Mouse (Mus musculus): ENCODE measurements around the gene Slc25a3. TPM values are rescaled to one million over a fixed set of nuclear protein-coding genes. Genes with fewer than 3 reads are reported as not detected.
A peak's percentile ranks its signal among the peaks of the same experiment; 100 is the strongest.

Gene Slc25a3
- total and polyA plus RNA-seq, 3 experiments = 368 to 868 (median 497) TPM

DNA sequence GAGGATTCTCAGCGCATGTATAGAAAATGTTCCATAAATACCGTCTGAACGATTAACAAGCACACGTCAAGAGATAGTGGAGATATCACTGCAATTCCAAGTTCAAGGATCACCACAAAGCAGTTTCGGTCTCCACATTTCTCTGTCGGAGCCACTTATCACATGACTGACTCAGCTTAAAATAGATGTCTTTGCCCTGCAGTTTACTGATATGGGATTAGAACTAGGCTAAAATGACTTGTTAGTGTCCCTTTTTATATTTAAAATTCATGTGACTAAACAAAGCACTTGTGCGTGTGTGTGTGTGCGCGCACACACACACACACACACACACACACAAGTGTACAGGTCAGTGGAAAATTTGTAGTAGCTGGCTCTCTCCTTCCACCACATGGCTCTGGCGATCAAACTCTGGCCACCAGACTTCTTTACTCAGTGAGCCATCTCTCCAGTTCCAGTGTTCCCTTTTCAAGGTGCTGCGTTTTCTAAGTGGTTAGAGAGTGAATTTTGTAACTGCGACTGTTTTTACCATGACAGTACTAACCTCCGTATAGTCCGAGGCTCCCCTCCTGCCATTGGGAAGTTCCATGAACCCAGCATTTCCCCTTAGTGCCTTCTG is 15.4 kb upstream of the Slc25a3 start (continued):
- TF ChIP-seq MAZ (IDR thresholded peaks at IDR 0.05; ENCODE audit: low read depth, low read length) (no peak), UBTF (IDR thresholded peaks at IDR 0.05; ENCODE audit: borderline replicate concordance, insufficient read depth, low read depth, low read length) (no peak), GATA1 (IDR thresholded peaks at IDR 0.05; ENCODE audit: low read depth, low read length) (peak; percentile 63; the same call in 1 of the 2 replicates), ETS1 (IDR thresholded peaks at IDR 0.05; ENCODE audit: low read depth, low read length) (peak; percentile 70), CHD1 (IDR thresholded peaks at IDR 0.05; ENCODE audit: low read depth, low read length) (0 out of 2 replicates have a peak, but pooled peaks have one; percentile 45), NELFE (IDR thresholded peaks at IDR 0.05; ENCODE audit: low read depth, low read length) (no peak; the same call in 1 of the 2 replicates), TBP (IDR thresholded peaks at IDR 0.05; ENCODE audit: low read depth, low read length) (no peak), MXI1 (IDR thresholded peaks at IDR 0.05; ENCODE audit: low read depth, low read length) (peak; percentile 75), ZMIZ1 (IDR thresholded peaks at IDR 0.05; ENCODE audit: low read depth, low read length) (peak; percentile 21; the same call in 1 of the 2 replicates), ZKSCAN1 (IDR thresholded peaks at IDR 0.05; ENCODE audit: low read depth, low read length) (no peak), E2F4 (IDR thresholded peaks at IDR 0.05; ENCODE audit: borderline replicate concordance, low read depth, low read length) (no peak), MAFK (IDR thresholded peaks at IDR 0.05; ENCODE audit: borderline replicate concordance, low read depth, low read length) (peak; percentile 24; the same call in 1 of the 2 replicates), TCF12 (IDR thresholded peaks at IDR 0.05; ENCODE audit: low read depth, low read length) (peak; percentile 46; the same call in 1 of the 2 replicates), HCFC1 (IDR thresholded peaks at IDR 0.05; ENCODE audit: low read depth, low read length) (peak; percentile 45; the same call in 1 of the 2 replicates), EP300 (IDR thresholded peaks at IDR 0.05; ENCODE audit: low read depth in 1 of 2, low read length in 2 of 2) (peak; percentile 40 to 62; a peak in 2 of 4 replicates), JUND (IDR thresholded peaks at IDR 0.05; ENCODE audit: low read depth, low read length) (no peak), RAD21 (IDR thresholded peaks at IDR 0.05; ENCODE audit: low read depth, low read length) (no peak), TAL1 (IDR thresholded peaks at IDR 0.05; ENCODE audit: low read length) (peak; percentile 57), ZNF384 (IDR thresholded peaks at IDR 0.05; ENCODE audit: low read depth, low read length) (no peak)

DNA sequence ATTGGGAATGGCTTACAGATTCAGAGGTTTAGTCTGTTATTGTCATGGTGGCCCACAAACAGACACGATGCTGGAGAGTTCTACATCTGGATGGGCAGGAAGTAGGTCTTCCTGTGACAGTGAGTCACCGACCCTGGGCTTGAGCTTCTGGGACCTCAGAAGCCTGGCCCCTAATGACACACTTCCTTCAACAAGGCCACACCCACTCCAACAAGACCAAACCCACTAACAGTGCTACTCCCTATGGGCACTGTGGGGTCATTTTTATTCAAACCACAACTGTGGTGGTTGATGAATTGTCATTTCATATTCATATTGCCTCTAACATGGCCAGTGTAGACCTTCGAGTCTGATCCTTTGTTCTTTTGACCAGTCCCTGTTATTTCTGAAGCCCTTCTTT is 14.5 kb upstream of the Slc25a3 start:
- peaks cover 0 to 7% of the 10 kb centered on the region in 2 experiments; a peak in 1 of 4 replicates for H3K4me1 ChIP-seq (ENCODE audit: control insufficient read depth in 1 of 2, insufficient read depth in 2 of 2, low read length in 2 of 2)
- H3K36me3 ChIP-seq (ENCODE audit: control insufficient read depth in 1 of 2, insufficient read depth in 2 of 2, low read length in 2 of 2) = peaks cover 0 to 4% of the 10 kb centered on the region in 2 experiments; a peak in 1 of 4 replicates
- H3K27ac ChIP-seq (ENCODE audit: control insufficient read depth, low read depth, low read length) = peak overlapping the region; percentile 78
- H3K27me3 ChIP-seq (ENCODE audit: control insufficient read depth in 1 of 2, insufficient read depth in 2 of 2, low read length in 2 of 2) = no peaks in the 10 kb centered on the region
- H3K79me2 ChIP-seq (ENCODE audit: control insufficient read depth, insufficient read depth, low read length, poor library complexity) = no peaks in the 10 kb centered on the region; the same call in 1 of the 2 replicates
- no peaks in the 10 kb centered on the region for H3K9me3 ChIP-seq (replicated peaks; ENCODE audit: insufficient read depth, low read length)
- TF ChIP-seq ETS1 (IDR thresholded peaks at IDR 0.05; ENCODE audit: low read depth, low read length) = 0 out of 2 replicates have a peak, but pooled peaks have one; percentile 27
- no peak for TF ChIP-seq RCOR1 (IDR thresholded peaks at IDR 0.05; ENCODE audit: low read depth, low read length)
- no peak for TF ChIP-seq GATA1 (IDR thresholded peaks at IDR 0.05; ENCODE audit: low read depth, low read length)
- TF ChIP-seq RAD21 (IDR thresholded peaks at IDR 0.05; ENCODE audit: low read depth, low read length) = no peak
- TF ChIP-seq SIN3A (IDR thresholded peaks at IDR 0.05; ENCODE audit: low read length) = peak; percentile 25
- TF ChIP-seq ELF1 (IDR thresholded peaks at IDR 0.05; ENCODE audit: low read depth, low read length) = no peak
- TF ChIP-seq UBTF (IDR thresholded peaks at IDR 0.05; ENCODE audit: borderline replicate concordance, insufficient read depth, low read depth, low read length) = no peak
- no peak for TF ChIP-seq CHD1 (IDR thresholded peaks at IDR 0.05; ENCODE audit: low read depth, low read length)
- TF ChIP-seq HCFC1 (IDR thresholded peaks at IDR 0.05; ENCODE audit: low read depth, low read length) = no peak
- TF ChIP-seq NELFE (IDR thresholded peaks at IDR 0.05; ENCODE audit: low read depth, low read length) = peak; percentile 59; the same call in 1 of the 2 replicates
- peak; percentile 61; the same call in 1 of the 2 replicates for TF ChIP-seq MYC (IDR thresholded peaks at IDR 0.05; ENCODE audit: low read depth, low read length)
- TF ChIP-seq POLR2A (IDR thresholded peaks at IDR 0.05; ENCODE audit: control insufficient read depth in 1 of 2, insufficient read depth in 1 of 2, low read depth in 1 of 2, low read length in 2 of 2, poor library complexity in 1 of 2) = peak; percentile 32 to 75; a peak in 3 of 4 replicates
- TF ChIP-seq TBP (IDR thresholded peaks at IDR 0.05; ENCODE audit: low read depth, low read length) = peak; percentile 60
- TF ChIP-seq JUND (IDR thresholded peaks at IDR 0.05; ENCODE audit: low read depth, low read length) = peak; percentile 70; the same call in 1 of the 2 replicates
- no peak for TF ChIP-seq CTCF (IDR thresholded peaks at IDR 0.05 in 2 of 3, conservative IDR thresholded peaks at IDR 0.05 in 1 of 3; ENCODE audit: control insufficient read depth in 1 of 3, insufficient read depth in 1 of 3, low read depth in 2 of 3, low read length in 3 of 3, poor library complexity in 1 of 3, severe bottlenecking in 1 of 3)
- TF ChIP-seq E2F4 (IDR thresholded peaks at IDR 0.05; ENCODE audit: borderline replicate concordance, low read depth, low read length) = no peak
- H3K9ac ChIP-seq (ENCODE audit: control insufficient read depth, low read depth, low read length, poor library complexity, severe bottlenecking) = peak overlapping the region; percentile 50
- peak; percentile 95 for DNase-seq (ENCODE audit: low read depth, low spot score)
- H3K4me3 ChIP-seq (ENCODE audit: control insufficient read depth in 1 of 2, insufficient read depth in 1 of 2, low read depth in 2 of 2, low read length in 2 of 2) = peak overlapping the region; percentile 40 to 44

Data from MEL (cell line).